Mouse (Mus musculus): ENCODE measurements around the gene Cast.

Cast gene

DNA sequence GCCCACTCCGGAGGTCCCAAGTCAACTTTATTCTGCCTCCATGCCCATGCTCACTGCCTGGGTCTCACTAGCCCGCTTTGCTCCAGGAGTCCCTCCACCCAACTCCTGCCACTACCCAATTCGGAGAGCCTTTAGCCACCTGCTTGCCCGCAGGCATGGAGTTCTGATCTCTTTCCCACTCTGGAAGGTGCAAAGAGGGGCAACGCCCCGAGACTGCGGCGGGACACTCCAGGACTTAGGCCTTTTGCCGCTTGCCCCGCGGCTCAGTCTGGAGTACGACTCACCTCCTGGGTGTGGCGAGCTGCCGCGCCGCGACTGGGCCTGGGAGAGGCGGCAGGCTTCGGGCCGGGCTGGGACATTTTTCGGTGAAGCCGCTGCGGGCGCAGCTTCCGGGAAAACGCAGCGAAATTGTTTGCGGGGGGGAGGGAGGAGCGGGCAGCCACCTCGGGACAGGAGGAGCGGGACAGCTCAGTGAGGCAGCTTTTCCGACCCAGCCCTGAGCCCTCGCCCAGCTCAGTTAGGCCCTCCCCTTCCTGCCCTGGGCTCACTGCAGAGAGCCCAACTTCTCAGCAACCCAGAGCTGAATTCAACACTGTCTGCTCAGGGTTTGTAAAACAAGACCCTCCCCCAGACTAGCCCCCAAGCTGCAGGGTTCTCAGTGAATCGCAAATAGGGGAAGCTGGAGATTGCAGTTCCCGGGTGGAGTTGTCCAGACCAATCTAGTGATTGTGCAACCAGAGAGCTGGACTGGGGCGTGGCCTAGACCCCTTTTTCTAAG lies at the start of gene Cast:
Gene Cast, minus strand, starts transcription at position 659 of the 778 bp plus-strand sequence.
- DNase-seq (ENCODE audit: low spot score): peak; percentile 74

DNA sequence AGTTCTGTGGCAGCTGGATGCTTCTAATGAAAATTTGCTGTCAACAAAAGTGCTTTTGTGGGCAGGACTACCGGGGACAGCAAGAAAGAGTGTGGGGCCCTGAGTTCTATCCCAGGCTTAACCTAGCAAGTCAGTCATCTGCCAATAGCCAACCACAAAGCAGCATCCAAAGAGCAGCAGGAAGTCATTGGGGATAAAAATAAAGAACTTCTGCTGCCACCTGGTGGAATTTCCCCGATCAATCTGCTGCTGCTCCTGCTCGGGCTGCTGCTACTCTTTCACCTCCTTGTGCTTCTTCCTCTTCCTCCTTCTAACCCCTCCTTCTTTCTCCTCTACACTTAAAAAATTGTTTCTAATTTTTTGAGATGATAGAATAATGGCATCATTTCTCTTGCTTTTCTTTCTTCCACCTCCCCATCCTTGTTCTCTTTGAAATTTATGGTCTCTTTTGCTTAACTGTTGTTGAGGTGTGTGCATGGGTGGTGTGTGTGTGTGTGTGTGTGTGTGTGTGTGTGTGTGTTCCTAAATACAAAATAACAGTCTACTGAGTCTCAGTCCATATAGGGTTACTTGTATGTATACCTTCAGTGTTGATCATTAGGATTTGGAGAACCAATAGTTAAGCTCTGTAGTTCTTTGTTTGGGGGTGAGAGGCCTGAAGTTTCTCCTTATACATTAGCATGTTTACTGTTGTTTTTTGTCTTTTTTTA lies 45.9 kb upstream of the Cast start:
- DNase-seq (ENCODE audit: low spot score): peak; percentile 82

DNA sequence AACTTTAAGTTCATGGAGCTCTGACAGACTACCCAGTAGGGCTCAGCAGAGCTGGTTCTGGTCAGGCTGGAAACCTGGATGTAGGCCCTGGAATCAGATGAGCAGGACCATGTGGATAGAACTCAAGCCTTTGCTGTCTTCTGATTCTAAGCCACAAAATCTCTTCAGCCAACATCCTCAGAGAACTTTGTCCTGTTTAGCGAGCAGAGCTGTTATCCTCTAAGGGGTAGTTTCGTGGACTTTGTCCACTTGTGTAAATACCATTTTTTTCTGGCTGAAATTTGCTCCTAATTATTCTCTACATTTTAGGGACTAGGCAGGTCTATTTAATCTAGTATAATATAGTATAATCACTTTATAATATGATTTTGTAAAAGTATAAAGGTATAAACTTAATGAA lies 42.2 kb upstream of the Cast start:
- no peak for DNase-seq (ENCODE audit: low spot score)

DNA sequence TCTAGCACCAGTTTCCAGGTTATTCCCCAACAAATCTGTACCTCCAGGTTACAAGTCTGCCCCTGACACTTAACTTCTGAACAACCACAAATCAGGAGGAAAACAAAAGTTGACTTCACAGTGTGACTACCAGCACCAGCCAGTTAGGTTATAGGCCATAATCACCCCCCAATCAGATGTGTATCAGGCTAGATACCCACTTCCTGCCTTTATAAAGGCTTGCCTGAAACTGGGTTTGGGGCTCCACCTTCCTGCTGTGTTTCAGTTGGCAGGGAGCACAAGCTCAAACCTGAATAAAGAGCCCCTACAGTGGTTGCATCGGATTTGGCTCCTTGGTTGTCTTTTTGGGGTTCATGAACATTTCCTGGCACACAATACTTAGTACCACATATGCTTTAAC lies 37.3 kb upstream of the Cast start:
- DNase-seq (ENCODE audit: low spot score): no peak

DNA sequence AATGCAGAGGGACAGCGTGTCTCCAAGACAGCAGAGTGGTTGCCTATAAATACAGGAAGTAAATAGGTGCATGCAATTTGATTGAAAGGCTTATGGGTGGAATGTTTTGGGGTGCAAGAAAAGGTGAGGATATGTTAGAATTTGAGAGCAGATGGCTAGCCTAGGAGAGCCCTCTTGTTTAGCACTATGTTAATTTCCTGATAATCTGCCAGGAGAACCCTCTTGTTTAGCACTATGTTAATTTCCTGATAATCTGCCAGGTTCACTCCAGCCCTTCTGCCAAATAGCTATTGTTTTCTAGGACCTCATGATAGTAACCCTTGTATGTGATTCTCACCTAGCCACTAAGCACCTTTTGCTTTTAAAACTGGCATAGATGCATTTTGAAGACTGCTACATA lies 25.9 kb upstream of the Cast start:
- DNase-seq (ENCODE audit: low spot score): no peak

DNA sequence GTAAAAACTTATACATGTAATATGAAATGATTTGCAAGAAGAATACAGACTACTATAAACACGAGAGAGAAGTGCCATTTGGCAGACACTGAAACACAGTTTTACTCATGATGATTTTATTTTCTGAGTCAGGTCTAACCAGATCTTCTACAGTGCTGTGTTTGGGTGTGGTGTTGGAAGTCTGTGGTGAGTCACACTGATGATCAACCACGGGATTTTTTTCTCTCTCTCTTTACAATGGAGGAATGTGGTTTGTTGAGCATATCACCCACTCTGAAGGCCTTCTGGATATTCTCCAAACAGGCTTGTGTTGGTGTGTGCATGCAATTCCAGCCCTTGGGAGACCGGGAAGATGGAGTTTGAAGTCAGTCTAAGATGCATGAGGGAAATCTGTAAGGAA lies 13.5 kb upstream of the Cast start:
- DNase-seq (ENCODE audit: low spot score): no peak

DNA sequence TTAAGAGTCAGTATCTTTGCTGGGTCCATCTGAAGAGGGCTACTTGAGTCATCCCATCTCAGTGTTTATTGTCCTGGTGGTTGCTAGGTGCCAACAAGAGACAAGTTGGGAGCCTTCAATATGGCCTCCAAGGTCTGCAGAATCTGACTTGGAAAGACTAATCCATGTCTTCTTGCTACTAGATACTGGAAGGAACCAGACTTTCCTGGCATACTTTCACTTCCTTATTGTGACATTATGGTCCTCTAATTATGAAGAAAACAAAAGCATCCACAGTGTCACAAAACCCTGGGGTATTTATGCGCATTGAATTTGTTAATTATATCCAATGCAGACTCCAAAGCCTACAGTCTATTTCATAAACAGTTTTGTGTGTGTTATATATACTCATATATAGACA lies 7.1 kb upstream of the Cast start:
- no peak for DNase-seq (ENCODE audit: low spot score)

DNA sequence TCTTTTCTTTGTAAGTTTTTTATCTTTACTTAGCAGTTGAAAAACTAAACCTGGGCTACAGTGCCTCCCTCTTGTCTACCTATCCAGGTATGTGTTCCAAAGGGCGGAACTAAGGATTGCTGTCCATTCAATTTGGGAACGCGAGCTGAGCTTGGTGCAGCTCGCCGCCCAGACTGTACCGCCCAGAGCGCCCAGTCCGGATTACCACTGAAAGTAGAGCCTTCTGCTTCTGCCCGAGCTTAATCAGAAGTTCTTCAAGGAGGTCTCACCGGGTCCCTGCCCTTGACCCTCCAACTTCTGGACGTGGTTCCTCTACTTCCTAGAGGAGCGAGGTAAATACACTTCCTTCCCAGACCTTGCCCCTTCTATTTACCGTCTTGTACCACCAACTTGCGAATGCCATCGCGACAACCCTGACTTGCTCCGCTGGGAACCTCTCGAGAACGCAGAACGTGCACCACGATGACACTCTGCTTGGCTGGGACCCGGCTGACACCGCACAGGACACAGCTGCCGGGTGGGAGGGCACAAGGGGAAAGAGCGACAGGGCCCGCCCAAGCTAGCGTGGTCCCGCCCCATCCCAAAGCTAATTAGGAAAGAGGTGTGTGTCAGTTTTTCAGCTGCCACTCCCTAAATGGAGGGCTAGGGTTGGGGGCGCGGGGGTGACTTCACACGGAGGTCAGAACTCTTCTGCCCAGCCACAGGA lies 1.0 kb downstream of the Cast start:
- peak; percentile 77 for DNase-seq (ENCODE audit: low spot score)

DNA sequence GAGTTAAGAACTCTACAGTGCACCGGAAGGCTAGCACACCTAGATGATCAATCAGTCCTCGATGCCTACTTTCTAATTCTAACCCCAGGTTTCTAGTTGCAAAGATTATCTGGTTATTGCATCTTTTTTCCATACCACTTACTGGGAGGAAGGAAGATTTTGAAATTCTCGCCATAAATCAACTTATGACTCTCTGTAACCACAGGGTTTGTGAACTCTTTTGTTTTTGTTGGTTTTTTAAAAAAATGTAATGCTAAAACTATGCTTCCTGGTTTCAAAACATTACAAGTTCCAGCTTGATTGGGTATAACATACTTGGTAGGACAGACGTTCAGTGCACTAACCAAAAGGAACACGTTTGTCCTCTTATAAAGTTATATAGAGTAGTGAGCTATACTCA lies 1.7 kb downstream of the Cast start:
- DNase-seq (ENCODE audit: low spot score): no peak

DNA sequence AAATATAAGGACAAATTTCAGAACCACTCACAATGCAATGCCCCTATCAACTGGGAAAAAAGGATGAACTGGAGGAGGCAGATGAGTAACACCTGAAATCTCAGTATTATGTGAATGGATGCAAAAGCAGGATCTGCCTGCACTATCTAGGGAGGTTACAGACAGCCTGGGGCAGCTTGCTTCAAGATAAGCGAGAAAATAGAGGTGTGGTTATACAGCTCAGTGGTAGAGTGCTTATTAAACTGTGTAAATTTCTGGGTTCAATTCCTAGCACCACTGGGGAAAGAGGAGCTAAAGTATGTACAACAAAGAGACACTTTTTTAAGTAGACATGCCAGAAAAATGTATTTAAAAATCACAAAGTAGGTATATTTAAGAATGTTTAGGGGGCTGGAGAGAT lies 14.2 kb downstream of the Cast start:
- DNase-seq (ENCODE audit: low spot score): no peak

DNA sequence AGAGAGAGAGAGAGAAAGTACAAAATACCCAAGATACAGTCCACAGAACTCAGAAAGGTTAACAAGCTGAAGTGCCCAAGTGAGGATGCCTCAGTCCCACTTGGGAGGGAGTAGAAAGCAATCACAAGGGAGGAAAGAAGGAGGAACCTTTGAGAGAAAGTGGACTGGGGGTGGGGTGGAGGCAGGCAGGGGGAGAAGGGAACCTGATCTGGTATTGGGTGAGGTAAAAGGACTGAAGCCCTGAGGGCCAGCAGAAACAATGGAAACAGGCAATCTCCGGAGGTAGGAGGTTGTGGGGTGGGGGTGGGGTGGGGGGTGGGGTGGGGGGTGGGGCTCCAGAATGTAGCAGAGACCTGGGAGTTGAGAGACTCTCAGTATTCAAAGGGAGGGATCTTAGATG lies 20.9 kb downstream of the Cast start:
- DNase-seq (ENCODE audit: low spot score): no peak

DNA sequence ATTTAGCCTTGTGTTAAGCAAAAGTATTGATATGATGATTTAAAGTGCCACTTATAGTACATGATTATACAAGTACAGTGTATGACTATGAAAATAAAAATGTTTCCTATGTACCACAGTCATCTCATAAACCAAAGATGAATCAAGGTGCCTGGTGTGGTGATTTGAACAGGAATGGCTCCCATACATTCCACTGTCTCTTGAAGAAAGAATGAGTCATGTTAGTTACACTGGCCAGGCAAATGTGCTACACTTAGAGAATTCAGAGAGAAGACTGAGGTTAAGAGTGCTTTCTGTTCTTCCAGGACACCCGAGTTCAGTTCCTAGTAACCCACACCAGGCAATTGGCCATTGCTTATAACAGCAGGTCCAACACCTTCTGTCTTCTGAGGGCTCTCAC lies 36.5 kb downstream of the Cast start:
- no peak for DNase-seq (ENCODE audit: low spot score)

DNA sequence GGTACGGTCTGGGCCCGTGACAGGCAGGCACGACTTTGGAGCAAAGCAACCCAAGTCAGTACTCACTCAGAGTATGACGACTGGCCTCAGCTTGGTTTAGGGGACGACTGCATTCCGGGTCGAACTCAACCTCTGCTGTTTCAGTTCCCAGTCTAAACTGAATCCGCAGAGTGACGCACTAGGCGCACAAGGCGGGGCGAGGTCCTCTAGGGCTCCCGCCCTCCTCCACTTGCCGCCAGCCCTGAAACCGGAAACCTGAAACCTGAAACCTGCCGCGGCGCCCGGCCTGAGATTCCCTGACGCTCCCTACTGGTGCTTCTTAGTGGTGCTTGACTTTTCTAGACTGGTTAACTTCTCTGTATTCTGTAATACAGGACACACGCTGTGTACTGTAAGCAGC lies 38.1 kb downstream of the Cast start:
- DNase-seq (ENCODE audit: low spot score): peak; percentile 96

DNA sequence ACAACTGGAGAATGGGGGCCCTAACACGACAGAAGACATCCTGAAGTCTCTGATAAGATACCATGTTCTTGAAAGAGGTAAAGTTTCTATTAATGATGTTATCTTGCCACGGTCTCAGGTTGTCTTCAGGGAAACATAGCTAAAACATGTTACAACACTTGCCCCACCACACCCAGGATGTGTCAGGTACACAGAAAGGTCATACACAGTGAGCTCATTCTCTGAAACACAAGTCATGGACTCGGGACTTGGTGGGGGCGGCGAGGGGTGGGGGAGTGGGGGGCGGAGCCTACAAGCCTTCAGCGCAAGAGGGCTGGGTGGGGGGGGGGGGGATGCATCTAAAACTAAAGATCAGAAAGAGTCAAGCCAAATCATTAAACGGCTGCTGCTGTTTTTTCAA lies 38.7 kb downstream of the Cast start:
- peak; percentile 2 for DNase-seq (ENCODE audit: low spot score)

DNA sequence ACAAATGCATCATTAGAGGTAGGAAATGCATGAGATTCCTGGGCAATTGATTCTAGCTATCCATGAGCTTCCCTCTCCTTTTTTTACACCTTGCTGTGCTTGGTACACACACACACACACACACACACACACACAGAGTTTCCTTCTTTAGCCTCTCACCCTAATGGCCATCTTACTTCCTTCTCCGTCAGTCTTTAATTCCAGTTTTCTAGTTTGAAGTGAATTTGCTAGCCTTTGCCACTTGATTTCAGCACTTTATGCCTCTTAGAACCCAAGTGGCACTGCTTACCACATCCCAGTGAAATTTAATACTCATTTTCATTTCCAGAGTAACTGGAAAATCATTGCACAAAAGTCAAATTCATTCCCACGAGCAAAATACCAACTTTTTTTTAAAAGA lies 41.4 kb downstream of the Cast start:
- DNase-seq (ENCODE audit: low spot score): no peak

DNA sequence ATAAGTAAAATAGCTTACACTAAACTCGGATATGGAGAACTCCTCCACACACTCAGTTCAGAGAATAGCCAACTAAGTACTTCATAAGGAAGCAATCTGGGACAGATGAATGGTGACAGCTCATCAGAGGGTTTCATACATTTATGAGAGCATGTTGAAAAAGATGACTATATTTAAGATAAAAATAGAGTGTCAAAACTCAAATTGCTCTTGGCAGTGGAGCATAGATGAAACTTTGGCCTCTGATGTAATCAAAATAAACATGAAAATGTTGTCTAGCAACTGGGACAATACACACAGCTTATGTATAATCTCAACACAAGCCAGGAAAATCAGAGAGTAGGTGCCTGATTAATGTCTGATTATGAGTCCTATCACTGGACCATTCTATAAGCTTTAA lies 45.9 kb downstream of the Cast start:
- DNase-seq (ENCODE audit: low spot score): no peak

DNA sequence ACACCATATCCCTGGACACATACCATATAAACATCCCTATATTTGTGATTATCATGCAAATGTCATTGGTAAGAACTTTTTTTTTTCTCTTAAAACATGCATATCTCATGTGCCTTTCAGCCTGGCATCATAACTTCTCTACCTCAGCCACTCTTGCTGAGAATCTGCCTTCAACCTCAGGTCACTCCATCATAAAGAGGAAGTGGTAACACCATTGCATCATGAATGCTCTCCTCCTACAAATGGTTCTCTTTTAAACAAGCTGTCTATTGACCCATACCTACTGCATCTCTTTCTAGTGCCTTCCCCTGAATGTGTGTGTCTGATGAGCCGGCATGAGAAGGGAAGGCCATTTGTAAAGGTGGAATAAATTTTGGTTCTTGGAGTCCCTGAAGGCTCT lies 49.5 kb downstream of the Cast start:
- DNase-seq (ENCODE audit: low spot score): no peak

DNA sequence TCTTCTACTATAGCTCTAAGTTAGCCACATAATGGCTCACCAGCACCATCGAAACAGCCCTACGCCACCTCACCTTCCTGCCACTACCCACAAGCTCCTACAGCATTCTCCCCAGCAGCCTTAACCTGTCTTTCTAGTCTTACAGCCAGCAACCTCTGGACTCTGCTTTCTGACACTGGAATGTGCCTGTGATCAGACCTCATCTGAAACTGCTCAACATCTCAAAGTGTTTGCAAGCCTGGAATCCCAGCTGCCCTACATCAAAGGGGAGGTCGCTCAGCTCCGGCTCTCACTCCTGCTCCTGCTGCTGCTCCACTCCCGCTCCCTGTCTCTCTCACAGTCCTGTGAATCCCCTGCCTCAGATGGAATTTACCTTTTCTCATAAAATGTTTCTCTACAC lies 65.4 kb downstream of the Cast start:
- peak; percentile 36 for DNase-seq (ENCODE audit: low spot score)

DNA sequence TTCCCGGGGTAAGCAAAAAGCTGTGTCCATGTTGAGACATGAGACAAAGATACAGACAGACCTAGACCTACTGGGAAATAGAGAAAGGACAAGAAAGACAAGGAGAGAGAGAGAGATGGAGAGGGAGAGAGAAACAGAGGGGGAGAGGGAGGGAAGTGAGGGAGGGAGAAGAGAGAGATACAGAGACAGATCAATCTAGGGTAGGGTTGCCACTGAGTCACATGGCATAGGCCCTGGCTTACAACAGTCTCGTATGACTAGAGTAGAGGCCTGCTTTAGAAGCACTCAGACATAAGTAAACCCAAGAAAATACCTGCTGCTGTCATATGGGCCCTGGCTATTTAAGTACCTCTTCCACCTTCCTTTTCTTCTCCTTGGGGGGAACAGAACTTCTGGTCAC lies 72.2 kb downstream of the Cast start:
- no peak for DNase-seq (ENCODE audit: low spot score)

DNA sequence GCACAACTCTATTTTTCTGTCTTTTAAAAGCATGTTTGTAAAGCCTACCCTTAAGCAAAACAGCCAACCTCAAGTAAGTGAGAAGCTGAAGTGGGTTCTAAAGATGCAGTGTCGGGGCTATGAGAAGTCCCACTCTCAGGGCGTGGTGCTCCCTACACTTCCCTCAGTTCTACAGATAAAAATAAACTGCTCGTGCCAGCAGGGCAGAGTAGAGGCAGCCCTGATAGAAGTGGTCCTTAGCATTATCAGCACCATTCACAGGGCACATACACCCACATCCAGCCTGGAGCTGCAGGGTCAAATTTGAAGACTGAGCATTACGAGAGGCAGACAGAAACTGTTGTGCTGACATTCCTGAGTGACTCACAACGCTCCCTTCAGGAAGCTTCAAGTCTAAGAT lies 72.8 kb downstream of the Cast start:
- no peak for DNase-seq (ENCODE audit: low spot score)

DNA sequence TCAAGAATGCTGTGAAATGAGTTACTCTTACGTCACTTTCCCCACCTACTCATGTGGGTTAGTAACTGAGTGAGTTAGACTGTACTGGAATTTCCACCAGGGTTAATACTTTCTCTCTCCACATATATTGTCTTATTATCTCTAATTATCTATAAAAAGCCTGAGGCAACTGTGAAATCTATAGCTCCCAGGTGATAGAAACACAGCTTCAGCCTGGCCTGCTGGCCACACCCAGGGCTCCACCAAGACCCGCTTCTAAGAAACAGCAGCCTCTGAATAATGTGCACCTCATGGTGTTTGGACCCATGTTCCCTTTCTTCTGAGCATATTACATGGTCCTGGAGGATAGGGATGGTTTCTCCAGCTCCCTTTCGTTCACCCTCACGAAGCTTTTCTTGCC lies 74.9 kb downstream of the Cast start:
- DNase-seq (ENCODE audit: low spot score): no peak

DNA sequence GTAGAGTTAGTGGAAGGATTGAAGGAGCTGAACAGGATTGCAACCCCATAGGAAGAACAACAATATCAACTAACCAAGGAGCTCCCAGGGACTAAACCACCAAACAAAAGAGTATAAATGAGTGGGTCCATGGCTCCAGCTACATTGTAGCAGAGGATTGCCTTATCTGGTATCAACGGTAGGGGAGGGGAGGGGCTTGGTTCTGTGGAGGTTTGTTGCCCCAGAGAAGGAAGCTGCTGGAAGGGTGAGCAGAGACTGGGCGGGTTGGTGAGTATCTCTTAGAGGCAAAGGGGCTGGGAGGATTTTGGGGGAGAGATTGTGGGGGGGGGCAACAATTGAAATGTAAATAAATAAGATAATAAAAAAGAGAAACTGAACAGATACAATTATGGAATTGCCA lies 89.6 kb downstream of the Cast start:
- DNase-seq (ENCODE audit: low spot score): no peak

DNA sequence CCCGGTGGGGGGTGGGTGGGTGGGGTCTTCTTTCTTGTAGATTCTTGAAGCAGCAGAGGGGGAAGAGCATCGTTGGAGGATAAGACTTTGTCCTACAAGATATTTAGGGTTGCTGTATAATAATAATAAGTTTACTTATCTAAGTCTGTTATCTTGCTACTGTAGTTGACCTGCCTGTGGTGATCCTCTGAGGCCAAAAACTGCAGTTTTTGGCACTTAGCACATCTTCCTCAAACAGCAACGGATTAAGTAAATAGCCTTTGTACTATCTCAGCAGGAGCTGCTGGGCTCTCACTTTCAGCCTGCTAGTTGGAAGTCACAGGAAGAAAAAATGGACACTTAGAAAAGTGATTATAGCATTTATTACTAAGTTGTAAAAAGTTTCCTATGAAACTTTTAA lies 112.4 kb downstream of the Cast start:
- DNase-seq (ENCODE audit: low spot score): no peak
